Mouse (Mus musculus): ENCODE measurements around the gene Pcp2. TPM values are rescaled to one million over a fixed set of nuclear protein-coding genes. Genes with fewer than 3 reads are reported as not detected.

The Pcp2 gene
- not detected for total RNA-seq (2021)
- long read RNA-seq, experiment 1, partial matches to known transcripts: 0 of 1 reads
- long read RNA-seq, experiment 1, other reads (novel, unspliced or antisense): 1 of 1 reads
- long read RNA-seq, experiment 2: 0 reads

GRCm38 (mm10) chr8:3625445-3625844, at the start of gene Pcp2:
Gene Pcp2, minus strand, starts transcription at chr8:3625545.
- no peak for DNase-seq (ENCODE audit: low spot score in 2 of 2)

- no peak for DNase-seq (ENCODE audit: low spot score in 2 of 2)
Measured at GRCm38 (mm10) chr8:3674671-3675070, 49.3 kb upstream of the Pcp2 start.

DNA sequence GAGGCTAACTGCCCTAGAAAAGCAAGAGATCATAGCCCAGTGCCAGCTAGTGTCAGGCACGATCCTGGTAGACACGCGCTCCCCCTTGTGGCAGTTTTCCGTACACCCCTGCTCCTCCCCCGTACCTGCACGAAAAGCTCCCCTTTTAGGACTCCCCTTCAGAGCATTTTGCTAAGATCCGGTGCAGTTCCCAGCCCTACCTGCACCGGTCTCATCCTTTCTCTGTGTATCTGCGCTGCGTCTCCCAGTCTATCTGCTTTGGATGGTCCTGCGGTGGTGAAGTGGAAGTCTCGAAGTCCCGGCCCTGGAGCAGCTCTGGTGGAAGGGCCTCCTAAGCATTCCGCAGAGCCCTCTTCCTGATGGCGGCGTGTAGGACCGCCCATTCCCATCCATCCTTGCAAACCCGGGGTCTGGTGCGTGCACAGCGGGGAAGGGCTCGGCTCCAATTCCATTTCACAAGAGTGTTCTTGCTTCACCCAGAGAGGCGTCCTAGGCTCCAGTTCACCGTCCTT, 46.7 kb upstream of the Pcp2 start, which contains the start of gene Fcor:
Fcor (minus strand) TSS at position 383 of the 512 bp plus-strand sequence.
- DNase-seq (ENCODE audit: low spot score in 2 of 2): peak; percentile 88 to 94

DNA sequence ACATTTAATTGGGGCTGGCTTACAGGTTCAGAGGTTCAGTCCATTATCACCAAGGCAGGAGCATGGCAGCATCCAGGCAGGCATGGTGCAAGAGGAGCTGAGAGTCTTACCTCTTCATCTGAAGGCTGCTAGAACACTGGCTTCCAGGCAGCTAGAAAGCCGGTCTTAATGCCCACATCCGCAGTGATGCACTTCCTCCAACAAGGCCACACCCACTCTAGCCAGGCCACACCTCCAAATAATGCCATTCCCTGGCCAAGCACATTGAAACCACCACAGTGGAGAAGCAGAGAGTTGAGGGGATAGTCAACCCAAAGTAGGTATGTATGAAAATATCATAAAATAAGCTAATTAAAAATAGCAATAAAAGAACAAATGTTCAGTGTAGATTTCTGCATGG, 45.0 kb upstream of the Pcp2 start:
- DNase-seq (ENCODE audit: low spot score in 2 of 2): no peak

DNA sequence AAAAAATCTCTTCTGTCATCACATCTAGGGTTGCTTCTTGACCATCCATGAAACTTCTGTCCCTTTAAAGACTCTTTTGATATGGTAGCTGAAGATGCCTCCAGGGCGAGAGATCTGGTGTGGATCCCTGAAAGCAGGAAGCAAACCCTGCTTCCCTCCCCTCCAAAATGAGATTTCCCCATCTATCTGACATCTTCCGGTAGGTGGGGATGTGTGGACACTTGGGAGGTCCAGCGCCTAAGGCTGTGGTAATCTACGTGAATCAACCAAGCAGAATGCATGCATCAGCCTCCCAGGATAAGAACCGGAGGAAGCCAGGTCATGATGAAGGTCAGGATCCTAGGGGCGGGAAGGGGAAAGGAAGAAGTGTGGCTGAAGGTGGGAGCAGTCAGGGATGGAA, 40.2 kb upstream of the Pcp2 start, which contains the start of gene Mcemp1:
Mcemp1 (plus strand) TSS at position 248 of the 400 bp plus-strand sequence.
- DNase-seq (ENCODE audit: low spot score in 2 of 2): no peak

GRCm38 (mm10) chr8:3664405-3664804, 39.1 kb upstream of the Pcp2 start:
- no peak for DNase-seq (ENCODE audit: low spot score in 2 of 2)

GRCm38 (mm10) chr8:3660889-3661288, 35.5 kb upstream of the Pcp2 start:
- DNase-seq (ENCODE audit: low spot score in 2 of 2): no peak

GRCm38 (mm10) chr8:3656725-3657381, 31.5 kb upstream of the Pcp2 start:
- DNase-seq (ENCODE audit: low spot score in 2 of 2): peak in 1 of 2 experiments; percentile 35

DNA sequence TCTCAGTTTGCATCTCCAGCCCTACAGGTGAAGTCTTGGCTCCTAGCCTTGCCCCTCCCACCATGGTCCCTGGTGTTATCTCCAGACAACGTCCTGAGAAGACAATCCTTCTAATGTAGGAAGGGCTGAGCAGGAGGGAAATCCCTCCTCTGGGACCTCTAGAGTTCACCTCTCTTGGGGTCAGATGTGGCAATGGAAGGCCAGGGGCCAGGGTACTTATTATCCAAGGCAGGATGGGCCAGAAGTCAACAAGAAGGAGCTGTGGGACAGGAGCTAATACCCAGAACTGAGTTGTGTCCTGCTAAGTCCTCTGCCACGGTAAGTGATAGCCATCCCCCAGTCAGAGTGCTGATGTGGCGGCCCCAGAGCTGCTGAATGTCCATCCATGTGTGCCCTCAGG, 30.2 kb upstream of the Pcp2 start, which contains the start of gene Retn:
Retn (plus strand) TSS at position 245 of the 400 bp plus-strand sequence.
- DNase-seq (ENCODE audit: low spot score in 2 of 2): no peak

DNA sequence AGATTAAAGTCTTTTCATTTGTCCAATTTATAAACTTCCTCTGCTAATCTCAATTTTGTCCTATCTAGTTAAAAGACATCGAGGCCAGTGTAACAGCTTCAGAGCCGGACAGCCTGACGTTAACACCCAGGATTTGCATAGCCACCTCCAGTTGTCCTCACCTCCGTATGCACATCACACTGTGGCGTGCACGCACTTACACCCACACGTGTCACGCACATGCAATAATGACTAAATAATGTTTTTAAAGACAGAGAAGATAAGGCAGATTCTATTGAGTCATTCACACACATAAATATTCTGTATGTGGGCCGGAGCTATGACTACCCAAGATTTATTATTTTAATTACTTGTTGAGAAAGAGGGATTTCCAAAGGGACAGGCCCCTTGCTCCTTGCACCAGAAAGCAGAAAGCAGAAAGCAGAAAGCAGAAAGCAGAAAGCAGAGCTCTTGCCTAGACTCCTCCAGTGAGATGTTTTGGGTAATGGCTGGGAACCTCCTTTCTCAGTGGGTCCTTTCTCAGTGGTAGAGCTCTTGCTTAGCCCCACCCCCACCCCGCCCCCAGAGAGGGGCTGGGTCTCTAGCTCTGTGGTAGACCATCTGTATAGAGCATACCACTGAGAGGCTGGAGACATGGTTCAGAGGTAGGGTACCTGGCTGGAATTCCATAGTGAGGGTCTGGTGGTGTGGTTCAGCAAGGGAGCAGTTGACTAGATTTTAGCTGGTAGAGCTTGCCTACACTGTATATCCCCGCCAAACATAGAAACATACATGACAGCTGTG, 29.6 kb upstream of the Pcp2 start:
- no peak for DNase-seq (ENCODE audit: low spot score in 2 of 2)

DNA sequence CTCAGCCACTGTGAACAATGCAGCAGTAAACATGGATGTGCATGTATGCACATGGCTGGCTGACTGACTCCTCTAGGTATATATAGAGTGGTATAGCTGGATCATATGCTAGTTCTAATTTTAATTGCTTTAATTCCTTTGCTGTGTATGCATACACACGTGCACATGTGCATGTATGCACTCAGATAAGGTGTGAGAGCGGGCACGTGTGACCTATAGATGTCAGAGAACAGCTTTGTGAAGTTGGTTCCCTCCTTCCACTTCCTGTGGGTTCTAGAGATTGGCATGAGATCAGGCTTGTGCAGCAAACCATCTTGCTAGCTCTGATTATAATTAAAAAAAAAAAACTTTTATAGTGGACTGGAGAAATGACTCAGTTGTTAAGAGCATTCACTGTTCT, 27.5 kb upstream of the Pcp2 start:
- DNase-seq (ENCODE audit: low spot score in 2 of 2): no peak

DNA sequence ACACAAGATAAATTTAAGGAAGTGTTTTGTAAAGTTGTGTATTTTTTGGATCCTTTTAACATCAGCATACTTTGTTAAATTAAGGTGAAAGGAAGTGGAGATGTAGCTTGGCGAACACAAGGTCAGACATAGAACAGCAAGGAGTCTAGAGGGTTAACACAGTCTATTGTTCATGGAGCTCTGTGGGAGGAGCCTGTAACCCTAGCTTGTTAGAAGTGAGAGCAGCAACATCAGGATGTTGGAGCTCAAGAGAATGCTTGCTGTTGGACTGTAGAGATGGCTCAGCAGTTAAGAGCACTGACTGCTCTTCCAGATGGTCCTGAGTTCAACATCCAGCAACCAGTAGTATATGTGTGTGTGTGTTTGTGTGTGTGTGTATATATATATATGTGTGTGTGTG, 23.6 kb upstream of the Pcp2 start:
- no peak for DNase-seq (ENCODE audit: low spot score in 2 of 2)

DNA sequence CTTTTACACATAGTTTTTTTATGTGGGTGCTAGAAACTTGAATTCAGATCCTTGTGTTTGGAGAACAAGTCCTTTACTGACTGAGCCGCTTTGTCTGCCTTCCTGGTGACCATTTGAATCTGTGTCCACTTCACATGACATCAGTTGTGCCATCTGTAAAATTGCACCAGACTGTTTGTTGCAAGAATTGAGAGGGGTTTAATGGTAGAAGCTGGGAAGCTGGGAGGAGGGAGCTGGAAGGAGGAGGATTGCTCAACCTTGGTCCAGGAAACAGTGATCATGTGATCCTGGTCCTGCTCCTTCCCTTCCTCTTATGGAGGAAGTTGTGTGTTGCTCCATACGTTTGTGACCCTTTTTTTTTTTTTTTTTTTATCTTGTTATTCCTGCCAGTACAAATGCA, 22.9 kb upstream of the Pcp2 start:
- DNase-seq (ENCODE audit: low spot score in 2 of 2): no peak

DNA sequence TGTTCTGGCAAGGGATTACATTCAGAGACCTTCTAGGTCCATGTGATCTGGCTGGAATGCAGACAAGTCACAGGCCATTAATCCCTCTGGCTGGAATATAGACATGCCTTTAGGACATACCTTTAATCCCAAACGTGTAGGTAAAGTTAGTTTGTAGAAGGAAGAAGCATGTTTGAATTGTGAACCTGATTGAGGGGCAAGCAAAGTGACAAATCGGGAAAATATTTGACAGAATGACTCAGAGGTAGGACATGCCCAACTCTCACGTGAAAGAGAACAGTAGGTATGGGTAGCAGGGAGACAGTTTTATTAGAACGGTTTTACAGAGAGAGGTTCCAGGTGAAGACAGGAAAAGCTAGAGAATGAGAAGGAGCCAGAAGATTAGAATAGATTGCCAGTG, 22.2 kb upstream of the Pcp2 start:
- DNase-seq (ENCODE audit: low spot score in 2 of 2): no peak

- no peak for DNase-seq (ENCODE audit: low spot score in 2 of 2)
Measured at GRCm38 (mm10) chr8:3646824-3647531, 21.6 kb upstream of the Pcp2 start.

DNA sequence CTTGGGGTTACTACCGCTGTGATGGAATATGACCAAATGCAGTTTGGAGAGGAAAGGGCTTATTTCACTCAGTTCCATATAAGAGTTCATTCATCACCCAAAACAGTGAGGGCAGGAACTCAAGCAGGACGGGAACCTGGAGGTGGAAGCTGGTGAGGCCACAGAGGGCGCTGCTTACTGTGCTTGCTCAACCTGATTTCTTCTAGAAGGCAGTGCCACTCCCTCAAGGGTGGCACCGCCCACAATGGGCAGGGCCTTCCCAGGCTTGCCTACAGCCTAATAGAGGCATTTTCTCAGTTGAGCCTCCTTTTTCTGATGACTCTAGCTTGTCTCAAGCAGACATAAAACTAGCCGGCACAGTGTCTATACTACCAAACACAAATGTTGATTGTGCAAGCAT, 20.5 kb upstream of the Pcp2 start:
- no peak for DNase-seq (ENCODE audit: low spot score in 2 of 2)

- DNase-seq (ENCODE audit: low spot score in 2 of 2): no peak
Measured at GRCm38 (mm10) chr8:3631478-3631875, 6.1 kb upstream of the Pcp2 start.

- DNase-seq (ENCODE audit: low spot score in 2 of 2): peak; percentile 70 to 73
Measured at GRCm38 (mm10) chr8:3630647-3631477, 5.5 kb upstream of the Pcp2 start, which contains the start of gene Stxbp2. Gene Stxbp2, plus strand, starts transcription at chr8:3630955.

DNA sequence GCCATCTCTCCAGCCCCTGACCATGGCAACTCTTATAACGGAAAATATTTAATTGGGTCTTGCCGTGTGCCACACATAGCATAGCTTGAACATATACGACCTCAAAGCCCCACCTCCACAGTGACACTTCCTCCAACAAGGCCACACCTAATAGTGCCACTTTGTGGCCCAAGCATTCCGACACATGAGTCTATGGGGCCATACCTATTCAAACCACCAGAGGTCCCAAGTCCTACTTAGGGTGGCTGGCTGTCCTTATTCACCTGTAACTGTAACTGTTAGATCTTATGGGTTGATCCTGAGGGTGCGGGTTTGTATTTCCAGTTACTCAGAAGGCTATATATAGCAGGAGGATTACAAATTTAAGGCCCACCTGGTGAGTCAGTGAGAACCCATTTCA, 2.7 kb upstream of the Pcp2 start:
- peak; percentile 34 to 53 for DNase-seq (ENCODE audit: low spot score in 2 of 2)

- DNase-seq (ENCODE audit: low spot score in 2 of 2): no peak
Measured at GRCm38 (mm10) chr8:3626971-3627370, 1.6 kb upstream of the Pcp2 start.
